Mouse (Mus musculus) CH12.LX (cell line): ENCODE measurements around the gene Sh3rf1. TPM values are rescaled to one million over a fixed set of nuclear protein-coding genes. Genes with fewer than 3 reads are reported as not detected.

Source experiments
- DNase-seq: peaks from one replicate; pipeline ENCODE4 v3.0.0-alpha.2; 2013; ENCODE audit errors: extremely low read depth
- H3K27ac ChIP-seq: 2 replicates; pipeline ENCODE4 v1.5.1; 2012; ENCODE audit warnings: low read depth, mild to moderate bottlenecking, control low read depth, moderate library complexity; ENCODE audit not compliant: insufficient read depth
- H3K27me3 ChIP-seq: replicated peaks from 2 replicates; pipeline ENCODE3; 2012; ENCODE audit warnings: inconsistent platforms
- H3K36me3 ChIP-seq, 2 experiments: replicated peaks in 1 of 2; 2 replicates each; pipeline versions ENCODE3 to v1.6.1; 2012; ENCODE audit warnings: inconsistent platforms in 1 of 2, low read length in 1 of 2, mild to moderate bottlenecking in 1 of 2, mixed read lengths in 1 of 2, moderate library complexity in 1 of 2; ENCODE audit not compliant: control insufficient read depth in 1 of 2, insufficient read depth in 1 of 2
- H3K4me1 ChIP-seq, 2 experiments: 2 replicates each; pipeline ENCODE4 v1.6.1; 2012; ENCODE audit warnings: inconsistent platforms in 1 of 2, moderate library complexity in 1 of 2; ENCODE audit not compliant: insufficient read depth in 2 of 2, control insufficient read depth in 1 of 2
- H3K4me2 ChIP-seq: 2 replicates; pipeline ENCODE4 v1.6.1; 2012; ENCODE audit warnings: low read depth, mild to moderate bottlenecking, control low read depth; ENCODE audit not compliant: poor library complexity, insufficient read depth, severe bottlenecking
- H3K4me3 ChIP-seq, 3 experiments: fragments of 150-350 bp in 1 of 3; sonication (generic) in 1 of 3; replicated peaks in 1 of 3; 2 replicates each; pipeline versions ENCODE3 to v1.5.1; 2011 to 2012; ENCODE audit warnings: low read depth in 2 of 3, low read length in 2 of 3, mild to moderate bottlenecking in 2 of 3, moderate library complexity in 2 of 3, control low read depth in 1 of 3, improper control_type of control experiment in 1 of 3, inconsistent platforms in 1 of 3, mixed read lengths in 1 of 3; ENCODE audit not compliant: poor library complexity in 1 of 3
- H3K79me2 ChIP-seq: replicated peaks from 2 replicates; pipeline ENCODE4 v1.6.1; 2012; ENCODE audit warnings: mild to moderate bottlenecking, moderate library complexity; ENCODE audit not compliant: control insufficient read depth, poor library complexity, insufficient read depth, severe bottlenecking; ENCODE audit errors: extremely low read depth
- H3K9ac ChIP-seq: 2 replicates; pipeline ENCODE4 v1.6.1; 2012; ENCODE audit warnings: low read depth, mild to moderate bottlenecking, control low read depth, moderate library complexity; ENCODE audit not compliant: insufficient read depth
- H3K9me3 ChIP-seq: replicated peaks from 2 replicates; pipeline ENCODE3; 2012; ENCODE audit warnings: low read length, inconsistent platforms, mixed read lengths
- BHLHE40 ChIP-seq: IDR thresholded peaks from 2 replicates; pipeline ENCODE4 v1.6.1; 2011; ENCODE audit warnings: mild to moderate bottlenecking, low read depth, low read length, improper control_type of control experiment
- CHD1 ChIP-seq: IDR thresholded peaks from 2 replicates; pipeline ENCODE4 v1.6.1; 2012; ENCODE audit warnings: low read depth, low read length, improper control_type of control experiment, inconsistent platforms
- CHD2 ChIP-seq: IDR thresholded peaks from 2 replicates; pipeline ENCODE4 v1.6.1; 2011; ENCODE audit warnings: low read length, improper control_type of control experiment
- CTCF ChIP-seq, 2 experiments: IDR thresholded peaks in 1 of 2; conservative IDR thresholded peaks in 1 of 2; 2 replicates each; pipeline ENCODE4 v1.5.1; 2011 to 2012; ENCODE audit warnings: low read depth in 2 of 2, low read length in 2 of 2, improper control_type of control experiment in 1 of 2, inconsistent platforms in 1 of 2, mild to moderate bottlenecking in 1 of 2, moderate library complexity in 1 of 2
- E2F4 ChIP-seq: IDR thresholded peaks from 2 replicates; pipeline ENCODE4 v1.6.1; 2011; ENCODE audit warnings: low read depth, low read length, improper control_type of control experiment; ENCODE audit not compliant: insufficient replicate concordance
- ELF1 ChIP-seq: IDR thresholded peaks from 2 replicates; pipeline ENCODE4 v1.6.1; 2014; ENCODE audit warnings: low read depth, mild to moderate bottlenecking, inconsistent platforms, low read length, improper control_type of control experiment
- EP300 ChIP-seq: IDR thresholded peaks from 2 replicates; pipeline ENCODE4 v1.6.1; 2011; ENCODE audit warnings: low read length, improper control_type of control experiment
- ETS1 ChIP-seq: conservative IDR thresholded peaks from 2 replicates; pipeline ENCODE4 v1.6.1; 2012; ENCODE audit warnings: low read depth, mild to moderate bottlenecking, inconsistent platforms, low read length, improper control_type of control experiment, moderate library complexity
- GABPA ChIP-seq: IDR thresholded peaks from 2 replicates; pipeline ENCODE4 v1.6.1; 2012; ENCODE audit warnings: low read depth, low read length, improper control_type of control experiment, inconsistent platforms; ENCODE audit not compliant: insufficient replicate concordance
- HCFC1 ChIP-seq: IDR thresholded peaks from 2 replicates; pipeline ENCODE4 v1.6.1; 2012; ENCODE audit warnings: low read depth, mild to moderate bottlenecking, inconsistent platforms, low read length, improper control_type of control experiment
- IRF4 ChIP-seq: IDR thresholded peaks from 2 replicates; pipeline ENCODE4 v1.6.1; 2014; ENCODE audit warnings: low read depth, mild to moderate bottlenecking, inconsistent platforms, low read length, improper control_type of control experiment
- JUN ChIP-seq: IDR thresholded peaks from 2 replicates; pipeline ENCODE4 v1.6.1; 2011; ENCODE audit warnings: low read depth, mild to moderate bottlenecking, low read length, improper control_type of control experiment, moderate library complexity; ENCODE audit not compliant: insufficient read depth
- JUND ChIP-seq: conservative IDR thresholded peaks from 2 replicates; pipeline ENCODE4 v1.6.1; 2011; ENCODE audit warnings: low read depth, low read length, improper control_type of control experiment
- KAT2A ChIP-seq: IDR thresholded peaks from 2 replicates; pipeline ENCODE4 v1.6.1; 2012; ENCODE audit warnings: low read length, improper control_type of control experiment, inconsistent platforms; ENCODE audit not compliant: insufficient replicate concordance
- MAFK ChIP-seq: IDR thresholded peaks from 2 replicates; pipeline ENCODE4 v1.6.1; 2011; ENCODE audit warnings: low read length, improper control_type of control experiment; ENCODE audit not compliant: insufficient replicate concordance
- MAX ChIP-seq: IDR thresholded peaks from 2 replicates; pipeline ENCODE4 v1.6.1; 2011; ENCODE audit warnings: low read length, improper control_type of control experiment
- MAZ ChIP-seq: IDR thresholded peaks from 2 replicates; pipeline ENCODE4 v1.6.1; 2012; ENCODE audit warnings: low read depth, mild to moderate bottlenecking, inconsistent platforms, low read length, improper control_type of control experiment, moderate library complexity
- MEF2A ChIP-seq: IDR thresholded peaks from 2 replicates; pipeline ENCODE4 v1.6.1; 2014; ENCODE audit warnings: low read depth, mild to moderate bottlenecking, inconsistent platforms, low read length, improper control_type of control experiment, borderline replicate concordance
- MXI1 ChIP-seq: IDR thresholded peaks from 2 replicates; pipeline ENCODE4 v1.6.1; 2011; ENCODE audit warnings: mild to moderate bottlenecking, low read depth, low read length, improper control_type of control experiment
- MYC ChIP-seq: IDR thresholded peaks from 2 replicates; pipeline ENCODE4 v1.6.1; 2011; ENCODE audit warnings: low read depth, mild to moderate bottlenecking, improper control_type of control experiment, low read length
- NELFE ChIP-seq: IDR thresholded peaks from 2 replicates; pipeline ENCODE4 v1.6.1; 2011; ENCODE audit warnings: low read depth, low read length, improper control_type of control experiment
- NRF1 ChIP-seq: IDR thresholded peaks from 2 replicates; pipeline ENCODE4 v1.6.1; 2014; ENCODE audit warnings: low read depth, mild to moderate bottlenecking, inconsistent platforms, low read length, improper control_type of control experiment, moderate library complexity
- PAX5 ChIP-seq: IDR thresholded peaks from 2 replicates; pipeline ENCODE4 v1.6.1; 2012; ENCODE audit warnings: low read length, inconsistent platforms, mixed read lengths
- POLR2A ChIP-seq: IDR thresholded peaks from 2 replicates; pipeline ENCODE4 v1.6.1; 2011; ENCODE audit warnings: low read depth, mild to moderate bottlenecking, improper control_type of control experiment, low read length
- POLR2AphosphoS2 ChIP-seq: IDR thresholded peaks from 2 replicates; pipeline ENCODE4 v1.6.1; 2011; ENCODE audit warnings: low read depth, low read length, improper control_type of control experiment
- RAD21 ChIP-seq: IDR thresholded peaks from 2 replicates; pipeline ENCODE4 v1.6.1; 2011; ENCODE audit warnings: low read depth, mild to moderate bottlenecking, low read length, improper control_type of control experiment, moderate library complexity
- RCOR1 ChIP-seq: conservative IDR thresholded peaks from 2 replicates; pipeline ENCODE4 v1.6.1; 2012; ENCODE audit warnings: low read depth, mild to moderate bottlenecking, inconsistent platforms, low read length, improper control_type of control experiment
- SIN3A ChIP-seq: IDR thresholded peaks from 2 replicates; pipeline ENCODE4 v1.6.1; 2012; ENCODE audit warnings: low read length, improper control_type of control experiment, inconsistent platforms
- SMC3 ChIP-seq: IDR thresholded peaks from 2 replicates; pipeline ENCODE4 v1.6.1; 2011; ENCODE audit warnings: low read depth, low read length, improper control_type of control experiment
- TBP ChIP-seq: conservative IDR thresholded peaks from 2 replicates; pipeline ENCODE4 v1.6.1; 2011; ENCODE audit warnings: low read depth, low read length, improper control_type of control experiment
- TCF12 ChIP-seq: IDR thresholded peaks from 2 replicates; pipeline ENCODE4 v1.6.1; 2014; ENCODE audit warnings: low read depth, mild to moderate bottlenecking, inconsistent platforms, low read length, improper control_type of control experiment
- UBTF ChIP-seq: IDR thresholded peaks from 2 replicates; pipeline ENCODE4 v1.6.1; 2012; ENCODE audit warnings: low read depth, mild to moderate bottlenecking, inconsistent platforms, low read length, improper control_type of control experiment, moderate library complexity
- USF1 ChIP-seq: IDR thresholded peaks from 2 replicates; pipeline ENCODE4 v1.6.1; 2014; ENCODE audit warnings: low read depth, mild to moderate bottlenecking, inconsistent platforms, low read length, improper control_type of control experiment
- USF2 ChIP-seq: conservative IDR thresholded peaks from 2 replicates; pipeline ENCODE4 v1.6.1; 2011; ENCODE audit warnings: low read depth, low read length, improper control_type of control experiment
- ZC3H11A ChIP-seq: IDR thresholded peaks from 2 replicates; pipeline ENCODE4 v1.6.1; 2012; ENCODE audit warnings: low read depth, mild to moderate bottlenecking, inconsistent platforms, low read length, improper control_type of control experiment
- ZKSCAN1 ChIP-seq: IDR thresholded peaks from 2 replicates; pipeline ENCODE4 v1.6.1; 2012; ENCODE audit warnings: low read depth, inconsistent platforms, low read length, improper control_type of control experiment, borderline replicate concordance
- ZMIZ1 ChIP-seq: IDR thresholded peaks from 2 replicates; pipeline ENCODE4 v1.6.1; 2012; ENCODE audit warnings: low read depth, mild to moderate bottlenecking, inconsistent platforms, low read length, improper control_type of control experiment
- ZNF384 ChIP-seq: IDR thresholded peaks from 2 replicates; pipeline ENCODE4 v1.6.1; 2012; ENCODE audit warnings: low read depth, low read length, improper control_type of control experiment, inconsistent platforms
- dilution Hi-C: fragments of 300-500 bp; cut with MboI; formaldehyde crosslinking; loops from 2 replicates; pipeline ENCODE4 v1.14.3; 2020; ENCODE audit warnings: low sequenced_read_pairs; ENCODE audit not compliant: extremely low pct_unique_long_range_greater_than_20kb, extremely low pct_ligation_motif_present
- in situ Hi-C: fragments of 300-500 bp; cut with MboI; formaldehyde crosslinking; loops from 3 replicates; pipeline ENCODE4 v1.14.3; 2019; ENCODE audit warnings: low sequenced_read_pairs, low pct_ligation_motif_present, low pct_unique_long_range_greater_than_20kb, mixed read lengths
- polyA plus RNA-seq: library from polyadenylated mRNA; unstranded; fragments of >175 nt; gene quantifications from 2 replicates; pipeline ENCODE4 v1.2.1, GENCODE M21; 2012; ENCODE audit warnings: low read depth; ENCODE audit not compliant: insufficient read length
- total RNA-seq, 2 experiments: library from RNA; depleted of rRNA; stranded (reverse); fragments of 300-350 nt in 1 of 2; fragments of >200 nt in 1 of 2; gene quantifications; 2 replicates each; pipeline ENCODE4 v1.2.3; 2012 to 2014

Gene Sh3rf1
- 8.1 and 10.6 TPM in 2 replicates for total RNA-seq (2012; rRNA removed)
- 5.9 and 6.0 TPM in 2 replicates for total RNA-seq (2014; rRNA removed)
- 10.6 and 16.8 TPM in 2 replicates for polyA plus RNA-seq

DNA sequence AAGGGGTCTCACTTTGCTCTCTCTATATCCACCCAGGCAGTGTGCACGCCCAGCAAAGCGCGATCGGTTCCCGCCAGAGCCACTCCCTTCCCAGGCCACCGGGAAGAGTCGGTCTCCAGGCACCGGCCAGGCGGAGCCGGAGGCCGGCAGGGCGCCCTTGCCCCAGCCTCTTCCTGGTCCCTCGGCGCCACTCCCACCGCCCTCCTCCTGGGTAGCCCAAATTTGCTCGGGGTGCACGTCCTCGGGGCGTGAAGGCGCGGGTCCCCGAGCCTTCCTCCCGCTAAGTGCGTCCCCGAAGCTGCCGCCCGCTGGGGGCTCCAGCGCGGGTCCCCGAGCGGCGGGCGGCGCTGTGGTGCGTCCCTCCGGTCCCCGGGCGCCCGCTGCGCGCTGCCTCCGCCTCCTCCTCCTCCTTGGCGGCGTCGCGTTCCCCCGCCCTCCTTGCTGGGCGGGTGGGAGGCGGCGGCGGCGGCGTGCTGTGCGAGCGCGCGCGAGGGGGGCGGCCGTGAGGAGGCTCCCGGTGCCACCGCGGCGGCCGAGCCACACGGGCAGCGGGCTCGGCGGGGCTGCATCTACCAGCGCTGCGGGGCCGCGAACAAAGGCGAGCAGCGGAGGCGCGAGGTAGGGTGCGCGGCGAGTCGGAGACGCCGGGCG lies at the start of gene Sh3rf1:
Gene Sh3rf1 (plus strand): TSS at position 144 of the 651 bp plus-strand sequence.
- Histone ChIP-seq H3K36me3 (peaks cover 0 to 2% of the 10 kb centered on the region in 2 experiments), H3K4me1 (peaks cover 0 to 34% of the 10 kb centered on the region in 2 experiments; a peak in 2 of 4 replicates), H3K27ac (peak within 1 kb of the TSS; percentile 40; the same call in 1 of the 2 replicates), H3K9me3 (peaks cover under 1% of the 10 kb centered on the region), H3K4me2 (peak within 1 kb of the TSS; percentile 93), H3K4me3 (peak within 1 kb of the TSS; percentile 79 to 88 (median 84)), H3K9ac (peak within 1 kb of the TSS; percentile 78), H3K27me3 (peaks cover 2% of the 10 kb centered on the region), H3K79me2 (peaks cover 29% of the 10 kb centered on the region)
- peak; percentile 60 for TF ChIP-seq MXI1
- no peak for TF ChIP-seq IRF4
- TF ChIP-seq MAX: no peak
- no peak for TF ChIP-seq EP300
- no peak for TF ChIP-seq GABPA
- no peak; the same call in 1 of the 2 replicates for TF ChIP-seq UBTF
- no peak for TF ChIP-seq KAT2A
- TF ChIP-seq CHD2: no peak
- TF ChIP-seq MAZ: peak; percentile 83
- TF ChIP-seq ZKSCAN1: no peak
- TF ChIP-seq USF2: no peak
- TF ChIP-seq E2F4: no peak
- no peak for TF ChIP-seq TBP
- peak; percentile 47 for TF ChIP-seq MEF2A
- TF ChIP-seq TCF12: peak; percentile 57
- peak; percentile 62; the same call in 1 of the 2 replicates for TF ChIP-seq POLR2A
- TF ChIP-seq JUN: no peak
- no peak for TF ChIP-seq USF1
- TF ChIP-seq PAX5: no peak
- TF ChIP-seq CTCF (conservative IDR thresholded peaks at IDR 0.05 in 1 of 2, IDR thresholded peaks at IDR 0.05 in 1 of 2; ENCODE audit: low read depth in 2 of 2, low read length in 2 of 2): peak in 1 of 2 experiments; percentile 58; a peak in 2 of 4 replicates
- no peak for TF ChIP-seq CHD1
- TF ChIP-seq SMC3: peak; percentile 16; the same call in 1 of the 2 replicates
- 0 out of 2 replicates have a peak, but pooled peaks have one; percentile 27 for TF ChIP-seq NELFE
- peak; percentile 38; the same call in 1 of the 2 replicates for TF ChIP-seq SIN3A
- TF ChIP-seq POLR2AphosphoS2: no peak
- peak; percentile 32; the same call in 1 of the 2 replicates for TF ChIP-seq NRF1
- peak; percentile 74 for TF ChIP-seq ZMIZ1
- TF ChIP-seq ETS1: no peak
- TF ChIP-seq RAD21: peak; percentile 11
- TF ChIP-seq MYC: no peak
- TF ChIP-seq BHLHE40: 0 out of 2 replicates have a peak, but pooled peaks have one; percentile 5
- TF ChIP-seq ZC3H11A: no peak
- TF ChIP-seq MAFK: no peak
- TF ChIP-seq RCOR1: 0 out of 2 replicates have a peak, but pooled peaks have one; percentile 13
- TF ChIP-seq JUND: no peak
- no peak for TF ChIP-seq ZNF384
- peak; percentile 70 for TF ChIP-seq ELF1
- TF ChIP-seq HCFC1: no peak
- DNase-seq: peak; percentile 62
- dilution Hi-C loops (no loop called here), in situ Hi-C loops (loop anchor here (10.0 kb wide), 2 partner anchors 131 to 161 kb away; no protein-coding TSS in a partner anchor)
